Mouse (Mus musculus) hindbrain, embryonic 14.5 days (tissue): ENCODE results near the gene Asb5. TPM values are rescaled to one million over a fixed set of nuclear protein-coding genes. Genes with fewer than 3 reads are reported as not detected.
"Not testable (repeated sequence)": the region's sequence is repeated elsewhere in the genome, so short reads cannot be mapped to it uniquely, and the experiment has no call there.

ENCODE experiments used
- ATAC-seq: fragments of 200-750 bp; cut with Nextera tagmentation; 2 replicates; pipeline ENCODE4 v1.8.0; 2017; ENCODE audit warnings: moderate number of reproducible peaks, mild to moderate bottlenecking, moderate TSS enrichment, moderate library complexity; ENCODE audit not compliant: low FRiP score
- DNase-seq: peaks from one replicate; pipeline ENCODE4 v3.0.0-alpha.2; 2015; ENCODE audit warnings: low spot score
- H3K27ac ChIP-seq: fragments of 300-500 bp; sonication (generic); 2 replicates; pipeline ENCODE4 v1.5.1; 2014; ENCODE audit warnings: mild to moderate bottlenecking, moderate library complexity
- H3K27me3 ChIP-seq: fragments of 300-500 bp; sonication (generic); 2 replicates; pipeline ENCODE4 v1.6.1; 2014; ENCODE audit warnings: mild to moderate bottlenecking, low read length, mixed read lengths; ENCODE audit not compliant: control insufficient read depth, insufficient read depth
- H3K36me3 ChIP-seq: fragments of 300-500 bp; sonication (generic); replicated peaks from 2 replicates; pipeline ENCODE4 v1.6.1; 2014; ENCODE audit not compliant: control insufficient read depth, insufficient read depth
- H3K4me1 ChIP-seq: fragments of 300-500 bp; sonication (generic); replicated peaks from 2 replicates; pipeline ENCODE4 v1.6.1; 2014; ENCODE audit warnings: antibody characterized with exemption, low read length, mixed read lengths; ENCODE audit not compliant: control insufficient read depth, insufficient read depth
- H3K4me2 ChIP-seq: fragments of 300-500 bp; sonication (generic); replicated peaks from 2 replicates; pipeline ENCODE4 v1.6.1; 2014; ENCODE audit warnings: mild to moderate bottlenecking, moderate library complexity
- H3K4me3 ChIP-seq: fragments of 300-500 bp; sonication (generic); replicated peaks from 2 replicates; pipeline ENCODE4 v1.5.1; 2014; ENCODE audit warnings: mild to moderate bottlenecking, low read length
- H3K9ac ChIP-seq: fragments of 300-500 bp; sonication (generic); 2 replicates; pipeline ENCODE4 v1.6.1; 2014
- H3K9me3 ChIP-seq: fragments of 300-500 bp; sonication (generic); 2 replicates; pipeline ENCODE4 v1.6.1; 2016; ENCODE audit warnings: low read length; ENCODE audit not compliant: control insufficient read depth
- WGBS: fragments of 180-500 bp; shearing (Covaris S2); extraction: QIAGEN DNeasy Blood & Tissue Kit; methylation state at CpG from one replicate; pipeline ENCODE4 v1.1.7; 2014; 5-methylcytosine and 5-hydroxymethylcytosine counted together
- polyA plus RNA-seq: library from polyadenylated mRNA; unstranded; fragments of >200 nt; fragmentation: Nextera tagmentation; extraction: Ambion mirVana; gene quantifications from 2 replicates; pipeline ENCODE4 v1.2.1, GENCODE M21; 2014

The Asb5 gene
- polyA plus RNA-seq, 1 experiment from 2014 or later = 9.8 TPM

GRCm38 (mm10) chr8:54507428-54508095 lies 21.8 kb upstream of the Asb5 start:
- Histone ChIP-seq H3K27ac (no peak overlapping the region), H3K4me2 (peak overlapping the region; percentile 37), H3K9me3 (no peaks in the 10 kb centered on the region), H3K9ac (peak overlapping the region; percentile 35), H3K4me3 (peak overlapping the region; percentile 16; the same call in 1 of the 2 replicates), H3K4me1 (peaks cover 3% of the 10 kb centered on the region; the same call in 1 of the 2 replicates), H3K36me3 (no peaks in the 10 kb centered on the region), H3K27me3 (no peaks in the 10 kb centered on the region)
- ATAC-seq (peak; percentile 77), DNase-seq (peak; percentile 98)
- 24% methylated on average over 6 of the region's 6 CpGs for WGBS

DNA sequence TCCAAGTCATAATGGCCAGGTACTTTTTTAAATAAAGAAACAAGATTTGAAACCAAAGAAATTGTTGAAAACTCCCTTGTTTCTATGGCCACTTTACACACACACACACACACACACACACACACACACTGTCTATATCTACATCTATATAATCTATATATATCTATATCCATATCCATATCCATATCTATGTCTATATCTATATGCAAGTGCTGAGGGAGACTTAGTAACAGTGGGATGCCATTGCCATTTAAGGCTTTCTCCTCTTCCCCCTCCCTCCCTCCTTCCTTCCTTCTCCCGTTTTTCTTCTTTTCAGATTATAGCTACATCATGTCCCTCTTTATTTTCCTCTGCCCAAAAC lies 21.3 kb upstream of the Asb5 start:
- Histone ChIP-seq H3K27ac (no peak overlapping the region), H3K36me3 (no peaks in the 10 kb centered on the region), H3K9ac (no peak overlapping the region), H3K4me1 (peaks cover 3% of the 10 kb centered on the region; the same call in 1 of the 2 replicates), H3K4me3 (no peak overlapping the region), H3K27me3 (no peaks in the 10 kb centered on the region), H3K4me2 (peak overlapping the region; percentile 71; the same call in 1 of the 2 replicates), H3K9me3 (no peaks in the 10 kb centered on the region)
- 19% methylated on average over 1 of the region's 1 CpGs for WGBS
- ATAC-seq (no peak), DNase-seq (no peak)

- no peaks in the 10 kb centered on the region for H3K9me3 ChIP-seq
- H3K27ac ChIP-seq = 0 out of 2 replicates have a peak overlapping the region, but pooled peaks have one; percentile 78
- H3K9ac ChIP-seq = 0 out of 2 replicates have a peak overlapping the region, but pooled peaks have one; percentile 59
- H3K4me3 ChIP-seq = peak overlapping the region; percentile 35
- WGBS = 4% methylated on average over 9 of the region's 11 CpGs
- H3K4me2 ChIP-seq = peak overlapping the region; percentile 71
- no peaks in the 10 kb centered on the region for H3K27me3 ChIP-seq
- ATAC-seq (peak; percentile 63), DNase-seq (peak; percentile 62)
- H3K36me3 ChIP-seq = no peaks in the 10 kb centered on the region
- peaks cover 3% of the 10 kb centered on the region; the same call in 1 of the 2 replicates for H3K4me1 ChIP-seq
These were observed 20.6 kb upstream of the Asb5 start for GRCm38 (mm10) chr8:54508814-54509213.

GRCm38 (mm10) chr8:54509221-54509721 lies 20.1 kb upstream of the Asb5 start:
- Histone ChIP-seq H3K27me3 (no peaks in the 10 kb centered on the region), H3K4me2 (peak overlapping the region; percentile 71), H3K9me3 (no peaks in the 10 kb centered on the region), H3K4me1 (peaks cover 3% of the 10 kb centered on the region; the same call in 1 of the 2 replicates), H3K9ac (peak overlapping the region; percentile 59), H3K36me3 (no peaks in the 10 kb centered on the region), H3K4me3 (peak overlapping the region; percentile 35), H3K27ac (peak overlapping the region; percentile 78)
- under 1% methylated on average over 10 of the region's 10 CpGs for WGBS
- peak; percentile 73 for DNase-seq
- ATAC-seq = peak; percentile 91

GRCm38 (mm10) chr8:54511791-54512190 lies 17.6 kb upstream of the Asb5 start:
- Histone ChIP-seq H3K9ac (no peak overlapping the region), H3K36me3 (no peaks in the 10 kb centered on the region), H3K27ac (no peak overlapping the region), H3K27me3 (no peaks in the 10 kb centered on the region), H3K4me1 (peaks cover 3% of the 10 kb centered on the region; the same call in 1 of the 2 replicates), H3K4me2 (no peak overlapping the region), H3K9me3 (no peaks in the 10 kb centered on the region), H3K4me3 (no peak overlapping the region)
- WGBS = 90% methylated on average over 3 of the region's 3 CpGs
- no peak for ATAC-seq
- no peak for DNase-seq

GRCm38 (mm10) chr8:54512200-54512599 lies 17.2 kb upstream of the Asb5 start:
- DNase-seq, H3K36me3 ChIP-seq: not testable (repeated sequence)
- WGBS = 91% methylated on average over 5 of the region's 5 CpGs

DNA sequence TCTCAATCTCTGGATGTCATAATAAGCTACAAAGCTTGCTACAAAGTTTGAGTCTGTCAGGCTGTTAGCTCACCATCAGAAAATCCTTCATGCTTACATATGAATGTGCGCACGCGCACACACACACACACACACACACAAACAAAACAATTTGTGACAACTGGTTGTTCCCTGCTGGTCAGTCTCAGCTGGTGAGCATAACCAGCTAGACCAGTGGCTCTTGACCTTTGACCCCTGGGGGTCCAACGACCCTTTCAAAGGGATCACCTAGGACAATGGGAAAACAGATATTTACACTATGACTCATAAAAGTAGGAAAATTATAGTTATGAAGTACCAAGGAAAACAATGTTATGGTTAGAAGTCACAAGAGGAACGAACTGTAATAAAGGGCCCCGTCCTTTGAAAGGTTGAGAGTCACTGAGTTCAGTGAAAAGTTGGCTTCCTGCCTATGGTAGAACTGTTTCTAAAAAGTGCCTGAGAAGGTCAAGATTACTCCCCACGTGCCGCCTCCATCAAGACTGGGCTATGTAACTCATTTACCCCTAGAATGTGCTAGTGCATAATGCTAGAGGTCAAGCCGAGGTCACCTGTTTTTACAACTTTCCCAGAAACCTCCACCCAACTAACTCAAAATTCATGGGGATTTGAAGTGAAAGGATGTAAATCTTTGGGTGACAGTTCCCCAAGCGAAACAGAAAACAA lies 10.5 kb upstream of the Asb5 start:
- 0 out of 2 replicates have a peak, but pooled peaks cover 1% of the 10 kb centered on the region for H3K4me1 ChIP-seq
- no peaks in the 10 kb centered on the region for H3K9me3 ChIP-seq
- H3K9ac ChIP-seq = no peak overlapping the region
- no peaks in the 10 kb centered on the region for H3K27me3 ChIP-seq
- peaks cover 32% of the 10 kb centered on the region for H3K36me3 ChIP-seq
- H3K27ac ChIP-seq = no peak overlapping the region
- WGBS = 81% methylated on average over 10 of the region's 10 CpGs
- no peak overlapping the region for H3K4me2 ChIP-seq
- no peak overlapping the region for H3K4me3 ChIP-seq
- ATAC-seq (no peak), DNase-seq (no peak)

More at GRCm38 (mm10) chr8:54512200-54512599, 17.2 kb upstream of the Asb5 start:
- not testable (repeated sequence) for ATAC-seq, H3K27me3 ChIP-seq, H3K4me3 ChIP-seq, H3K9me3 ChIP-seq, H3K9ac ChIP-seq, H3K27ac ChIP-seq, H3K4me1 ChIP-seq, H3K4me2 ChIP-seq

DNA sequence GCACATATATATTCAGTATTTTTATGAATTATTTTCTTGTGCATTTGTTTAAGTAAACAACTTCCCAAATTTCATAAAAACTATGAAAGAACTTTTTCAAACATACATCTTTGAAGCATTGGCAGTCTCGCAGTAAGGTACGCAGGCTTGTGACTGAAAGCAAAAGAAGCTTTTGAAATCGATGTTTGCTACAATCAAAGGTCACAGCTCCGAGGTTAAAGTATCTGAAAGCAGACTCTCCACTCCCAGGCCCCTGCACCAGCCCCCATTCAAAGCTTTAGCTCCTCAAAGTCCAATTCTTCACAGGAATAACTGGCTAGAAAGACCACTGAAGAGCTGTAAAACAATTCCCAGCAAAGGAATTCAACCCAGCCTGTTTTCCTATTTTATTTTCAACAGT lies 8.9 kb upstream of the Asb5 start:
- peaks cover 41% of the 10 kb centered on the region for H3K36me3 ChIP-seq
- DNase-seq (no peak), ATAC-seq (no peak)
- no peaks in the 10 kb centered on the region for H3K9me3 ChIP-seq
- no peak overlapping the region for H3K4me3 ChIP-seq
- H3K4me1 ChIP-seq = 0 out of 2 replicates have a peak, but pooled peaks cover 3% of the 10 kb centered on the region
- 63% methylated on average over 4 of the region's 4 CpGs for WGBS
- no peak overlapping the region for H3K4me2 ChIP-seq
- no peak overlapping the region for H3K9ac ChIP-seq
- H3K27me3 ChIP-seq = no peaks in the 10 kb centered on the region
- H3K27ac ChIP-seq = no peak overlapping the region

DNA sequence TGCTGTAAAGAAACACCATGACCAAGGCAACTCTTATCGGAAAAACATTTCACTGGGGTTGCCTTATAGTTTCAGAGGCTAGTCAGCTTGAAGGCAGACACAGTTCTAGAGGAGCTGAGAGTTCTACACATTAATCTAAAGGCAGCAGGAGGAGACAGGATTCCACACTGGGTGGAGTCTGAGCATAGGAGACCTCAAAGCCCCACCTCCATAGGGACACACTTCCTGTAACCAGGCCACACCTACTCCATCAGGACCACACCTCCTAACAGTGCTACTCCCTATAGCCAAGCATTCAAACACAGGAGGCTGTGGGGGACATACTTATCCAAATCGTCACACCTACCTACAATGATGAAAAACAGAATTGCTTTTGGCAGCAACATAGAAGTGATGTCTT lies 3.8 kb upstream of the Asb5 start:
- DNase-seq = no peak
- 90% methylated on average over 2 of the region's 2 CpGs for WGBS
- Histone ChIP-seq H3K36me3 (peaks cover 41% of the 10 kb centered on the region), H3K27ac (no peak overlapping the region), H3K9ac (no peak overlapping the region), H3K4me2 (no peak overlapping the region), H3K4me1 (peaks cover 24% of the 10 kb centered on the region), H3K27me3 (no peaks in the 10 kb centered on the region), H3K9me3 (no peaks in the 10 kb centered on the region), H3K4me3 (no peak overlapping the region)
- ATAC-seq = no peak
